Mouse (Mus musculus) small intestine, adult 2 months (tissue): ENCODE measurements at regions not wholly inside any gene's neighbourhood (a gene's known extent, or its start where the extent isn't known, plus 50 kb on each side); places are given as distances from the start of the nearest gene placed in this dataset.

Source experiments
- H3K27ac ChIP-seq: fragments of 200-500 bp; 2 replicates; pipeline ENCODE4 v1.5.1; 2012; ENCODE audit warnings: low read depth, low read length, control low read depth, inconsistent platforms; ENCODE audit not compliant: insufficient read depth
- H3K27me3 ChIP-seq: fragments of 200-500 bp; 2 replicates; pipeline ENCODE4 v1.6.1; 2012; ENCODE audit warnings: mild to moderate bottlenecking, moderate library complexity, low read length, inconsistent platforms; ENCODE audit not compliant: control insufficient read depth, insufficient read depth
- H3K36me3 ChIP-seq: fragments of 200-500 bp; 2 replicates; pipeline ENCODE4 v1.6.1; 2012; ENCODE audit warnings: mild to moderate bottlenecking, low read length, control low read depth, inconsistent platforms; ENCODE audit not compliant: control insufficient read depth, insufficient read depth
- H3K4me1 ChIP-seq: fragments of 200-500 bp; 2 replicates; pipeline ENCODE4 v1.6.1; 2012; ENCODE audit warnings: low read length, inconsistent platforms, mixed read lengths; ENCODE audit not compliant: control insufficient read depth, insufficient read depth, insufficient read length
- H3K4me3 ChIP-seq: fragments of 200-500 bp; 2 replicates; pipeline ENCODE4 v1.5.1; 2012; ENCODE audit warnings: low read depth, mild to moderate bottlenecking, control low read depth, inconsistent platforms, low read length, moderate library complexity
- CTCF ChIP-seq: fragments of 200-500 bp; IDR thresholded peaks from 2 replicates; pipeline ENCODE4 v1.5.1; 2012; ENCODE audit warnings: low read depth, mild to moderate bottlenecking, control low read depth, inconsistent platforms, low read length, moderate library complexity, mixed read lengths; ENCODE audit not compliant: insufficient replicate concordance, insufficient read length; ENCODE audit errors: extremely low read depth
- POLR2A ChIP-seq: fragments of 200-500 bp; IDR thresholded peaks from 2 replicates; pipeline ENCODE4 v1.6.1; 2012; ENCODE audit warnings: low read depth, mild to moderate bottlenecking, control low read depth, inconsistent platforms, low read length, moderate library complexity
- WGBS: fragments of 180-500 bp; shearing (Covaris S2); methylation state at CpG from one replicate; pipeline ENCODE4 v1.1.7; 2018; 5-methylcytosine and 5-hydroxymethylcytosine counted together

DNA sequence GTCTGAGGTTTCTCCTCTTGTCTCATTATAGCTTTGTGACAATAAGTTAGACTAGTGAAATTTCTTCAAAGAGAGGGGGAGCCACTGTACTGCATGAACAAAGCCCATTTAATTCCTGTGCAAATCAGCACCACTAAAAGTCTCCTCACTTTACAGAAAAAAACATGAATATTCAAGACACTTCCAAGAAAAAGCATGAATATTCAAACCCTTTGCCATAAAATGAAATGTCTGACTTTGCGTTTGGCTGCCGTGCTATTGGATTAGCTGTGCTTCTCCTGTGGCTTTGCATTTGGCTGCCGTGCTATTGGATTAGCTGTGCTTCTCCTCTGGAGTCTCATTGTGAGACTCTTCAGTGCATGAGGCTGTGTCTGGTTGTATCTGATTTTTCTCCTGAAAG lies 295.4 kb downstream of the Etaa1 start:
- no peaks in the 10 kb centered on the region for H3K4me1 ChIP-seq
- H3K27me3 ChIP-seq = no peaks in the 10 kb centered on the region
- H3K27ac ChIP-seq = no peak overlapping the region
- no peak overlapping the region for H3K4me3 ChIP-seq
- WGBS = 80% methylated on average over 3 of the region's 3 CpGs
- TF ChIP-seq CTCF (no peak), POLR2A (no peak)
- no peaks in the 10 kb centered on the region for H3K36me3 ChIP-seq

DNA sequence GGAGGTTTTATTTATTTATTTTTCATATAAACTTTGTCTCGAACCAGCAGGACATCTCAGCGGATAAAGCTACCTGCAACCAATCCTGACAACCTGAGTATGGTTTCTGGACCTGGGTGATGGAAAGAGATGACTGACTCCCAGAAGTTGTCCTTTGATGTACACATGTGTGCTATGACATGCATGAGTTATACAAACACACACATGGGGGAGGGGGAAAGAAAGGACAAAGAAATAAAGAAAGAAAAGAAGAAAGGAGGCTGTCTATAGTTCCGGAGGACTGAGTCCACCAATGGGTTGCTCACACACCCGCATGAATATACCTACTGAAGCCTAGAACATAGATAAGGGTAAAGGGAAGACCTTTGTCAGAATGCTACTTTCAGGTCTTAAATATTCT lies 295.0 kb downstream of the Etaa1 start:
- H3K27ac ChIP-seq = no peak overlapping the region
- no peaks in the 10 kb centered on the region for H3K27me3 ChIP-seq
- H3K4me1 ChIP-seq = no peaks in the 10 kb centered on the region
- no peak for TF ChIP-seq POLR2A
- no peak for TF ChIP-seq CTCF
- H3K4me3 ChIP-seq = no peak overlapping the region
- no peaks in the 10 kb centered on the region for H3K36me3 ChIP-seq
- WGBS = 85% methylated on average over 4 of the region's 4 CpGs

- 80% methylated on average over 5 of the region's 5 CpGs for WGBS
- no peaks in the 10 kb centered on the region for H3K36me3 ChIP-seq
Observed at GRCm38 (mm10) chr11:17663893-17664292, 289.8 kb downstream of the Etaa1 start.

GRCm38 (mm10) chr11:17665624-17666552 lies 287.8 kb downstream of the Etaa1 start:
- H3K4me3 ChIP-seq = no peak overlapping the region
- 79% methylated on average over 11 of the region's 11 CpGs for WGBS
- H3K27me3 ChIP-seq = no peaks in the 10 kb centered on the region
- no peaks in the 10 kb centered on the region for H3K36me3 ChIP-seq
- H3K27ac ChIP-seq = no peak overlapping the region
- no peaks in the 10 kb centered on the region for H3K4me1 ChIP-seq
- TF ChIP-seq CTCF (no peak), POLR2A (no peak)

More at GRCm38 (mm10) chr11:17663893-17664292, 289.8 kb downstream of the Etaa1 start:
- H3K27ac ChIP-seq = no peak overlapping the region
- H3K4me1 ChIP-seq = no peaks in the 10 kb centered on the region
- no peak for TF ChIP-seq POLR2A
- TF ChIP-seq CTCF = no peak
- H3K27me3 ChIP-seq = no peaks in the 10 kb centered on the region
- no peak overlapping the region for H3K4me3 ChIP-seq

- Histone ChIP-seq H3K27me3 (no peaks in the 10 kb centered on the region), H3K27ac (no peak overlapping the region), H3K4me3 (no peak overlapping the region), H3K36me3 (no peaks in the 10 kb centered on the region), H3K4me1 (no peaks in the 10 kb centered on the region)
- WGBS = 44% methylated on average over 4 of the region's 4 CpGs
- TF ChIP-seq POLR2A (no peak), CTCF (no peak)
Observed at GRCm38 (mm10) chr11:17680998-17681397, 272.7 kb downstream of the Etaa1 start.

GRCm38 (mm10) chr11:17685711-17686113 lies 268.0 kb downstream of the Etaa1 start:
- H3K27me3 ChIP-seq = no peaks in the 10 kb centered on the region
- H3K4me1 ChIP-seq = no peaks in the 10 kb centered on the region
- no peak overlapping the region for H3K4me3 ChIP-seq
- TF ChIP-seq CTCF (no peak), POLR2A (no peak)
- 39% methylated on average over 4 of the region's 4 CpGs for WGBS
- no peaks in the 10 kb centered on the region for H3K36me3 ChIP-seq
- no peak overlapping the region for H3K27ac ChIP-seq

DNA sequence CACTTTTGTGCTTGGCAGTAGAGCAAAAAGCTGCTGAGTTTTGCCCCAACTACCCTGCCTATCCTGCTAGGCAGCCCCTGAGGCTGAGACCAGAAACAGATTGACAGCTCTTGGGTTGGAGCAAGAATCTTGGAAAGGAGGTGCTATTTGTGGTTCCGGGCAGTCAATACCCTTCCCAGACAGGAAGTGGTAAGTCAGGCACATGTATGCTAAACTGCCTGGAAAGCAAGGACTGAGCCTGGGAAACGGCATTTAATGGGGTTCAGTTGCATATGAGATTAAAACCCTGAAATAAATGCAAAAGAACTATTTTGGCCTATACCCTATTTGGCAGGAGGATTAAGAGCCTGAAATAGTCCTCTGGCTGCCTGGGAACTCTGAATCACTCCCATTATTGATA lies 266.9 kb downstream of the Etaa1 start:
- H3K27ac ChIP-seq = no peak overlapping the region
- H3K27me3 ChIP-seq = no peaks in the 10 kb centered on the region
- 66% methylated on average over 2 of the region's 2 CpGs for WGBS
- no peak overlapping the region for H3K4me3 ChIP-seq
- TF ChIP-seq POLR2A (no peak), CTCF (no peak)
- no peaks in the 10 kb centered on the region for H3K4me1 ChIP-seq
- H3K36me3 ChIP-seq = no peaks in the 10 kb centered on the region

GRCm38 (mm10) chr11:17694145-17694544 lies 259.5 kb downstream of the Etaa1 start:
- Histone ChIP-seq H3K27ac (no peak overlapping the region), H3K4me3 (no peak overlapping the region), H3K4me1 (no peaks in the 10 kb centered on the region), H3K27me3 (no peaks in the 10 kb centered on the region), H3K36me3 (no peaks in the 10 kb centered on the region)
- no peak for TF ChIP-seq POLR2A
- no peak for TF ChIP-seq CTCF
- WGBS = 49% methylated on average over 2 of the region's 2 CpGs
